Mouse (Mus musculus) liver, embryonic 13.5 days (tissue): ENCODE data around the gene Dok7. TPM values are rescaled to one million over a fixed set of nuclear protein-coding genes. Genes with fewer than 3 reads are reported as not detected.

Source experiments
- ATAC-seq: fragments of 200-750 bp; cut with Nextera tagmentation; 2 replicates; pipeline ENCODE4 v1.8.0; 2017; ENCODE audit warnings: low read depth, mild to moderate bottlenecking, moderate number of reproducible peaks, moderate library complexity
- DNase-seq: peaks from one replicate; pipeline ENCODE4 v3.0.0; 2022
- H3K27ac ChIP-seq: fragments of 300-500 bp; sonication (generic); 2 replicates; pipeline ENCODE4 v1.5.1; 2015; ENCODE audit warnings: moderate library complexity, mild to moderate bottlenecking, inconsistent platforms
- H3K27me3 ChIP-seq: fragments of 300-500 bp; sonication (generic); 2 replicates; pipeline ENCODE4 v1.6.1; 2015; ENCODE audit warnings: mild to moderate bottlenecking, inconsistent platforms
- H3K36me3 ChIP-seq: fragments of 300-500 bp; sonication (generic); 2 replicates; pipeline ENCODE4 v1.6.1; 2015; ENCODE audit warnings: mild to moderate bottlenecking, inconsistent platforms
- H3K4me1 ChIP-seq: fragments of 300-500 bp; sonication (generic); replicated peaks from 2 replicates; pipeline ENCODE4 v1.6.1; 2015; ENCODE audit warnings: inconsistent platforms
- H3K4me2 ChIP-seq: fragments of 300-500 bp; sonication (generic); 2 replicates; pipeline ENCODE4 v1.6.1; 2015; ENCODE audit warnings: inconsistent platforms, mild to moderate bottlenecking, moderate library complexity
- H3K4me3 ChIP-seq: fragments of 300-500 bp; sonication (generic); replicated peaks from 2 replicates; pipeline ENCODE4 v1.5.1; 2015; ENCODE audit warnings: mild to moderate bottlenecking, inconsistent platforms
- H3K9ac ChIP-seq: fragments of 300-500 bp; sonication (generic); 2 replicates; pipeline ENCODE4 v1.6.1; 2015; ENCODE audit warnings: mild to moderate bottlenecking, inconsistent platforms
- H3K9me3 ChIP-seq: fragments of 300-500 bp; sonication (generic); replicated peaks from 2 replicates; pipeline ENCODE4 v1.6.1; 2016; ENCODE audit warnings: inconsistent platforms
- WGBS: fragments of 180-500 bp; shearing (Covaris S2); methylation state at CpG from one replicate; pipeline ENCODE4 v1.1.7; 2015; ENCODE audit not compliant: insufficient replicate concordance; 5-methylcytosine and 5-hydroxymethylcytosine counted together
- polyA plus RNA-seq: library from polyadenylated mRNA; unstranded; fragments of >200 nt; fragmentation: Nextera tagmentation; extraction: Ambion mirVana; gene quantifications from 2 replicates; pipeline ENCODE4 v1.2.1, GENCODE M21; 2015

Dok7 gene
- polyA plus RNA-seq, 1 experiment from 2014 or later, result 0.16 TPM

DNA sequence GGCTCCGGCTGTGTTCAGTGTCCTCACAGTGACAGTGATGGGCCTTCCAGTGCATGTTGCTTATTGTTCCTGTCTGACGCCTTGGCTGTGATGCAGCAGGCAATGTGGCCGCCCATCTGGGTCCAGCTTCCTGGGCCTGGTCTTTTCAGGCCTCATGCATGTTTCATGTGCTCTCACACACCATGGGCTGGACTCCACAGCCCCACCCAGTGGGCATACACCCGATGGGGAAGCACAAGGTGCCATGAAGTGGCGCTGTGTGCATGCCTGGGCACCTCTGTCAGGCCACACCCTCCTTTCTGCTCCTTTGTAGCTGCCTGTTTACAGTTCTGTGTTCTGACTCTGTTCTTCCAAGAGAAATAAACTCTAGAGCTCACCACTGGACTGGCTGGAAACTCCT lies 23.5 kb upstream of the Dok7 start:
- Histone ChIP-seq H3K4me2 (no peak overlapping the region), H3K4me3 (no peak overlapping the region), H3K4me1 (peaks cover 79% of the 10 kb centered on the region), H3K36me3 (peaks cover 64% of the 10 kb centered on the region), H3K27ac (no peak overlapping the region), H3K9me3 (no peaks in the 10 kb centered on the region), H3K27me3 (no peaks in the 10 kb centered on the region), H3K9ac (no peak overlapping the region)
- ATAC-seq (no peak), DNase-seq (no peak)
- 65% methylated on average over 5 of the region's 5 CpGs for WGBS

DNA sequence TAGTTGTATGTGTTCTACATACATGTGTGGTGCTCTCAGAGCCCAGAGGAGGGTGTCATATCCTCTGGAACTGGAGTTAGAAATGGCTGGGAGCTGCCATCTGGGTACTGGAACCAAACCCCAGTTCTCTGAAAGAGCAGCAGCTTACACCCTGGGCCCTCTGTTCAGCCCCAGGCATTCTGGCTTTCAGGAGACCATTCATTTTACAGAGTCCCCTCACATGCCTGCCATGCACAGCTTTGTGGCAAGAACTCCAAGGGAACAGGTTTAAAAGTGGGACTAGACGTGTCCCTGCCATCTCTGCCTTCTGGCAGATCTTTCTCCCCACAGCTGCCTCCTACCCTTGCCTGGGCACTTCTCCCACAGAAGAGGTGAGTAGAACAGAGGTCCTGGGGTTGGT lies 22.9 kb upstream of the Dok7 start:
- Histone ChIP-seq H3K4me1 (peaks cover 77% of the 10 kb centered on the region), H3K4me2 (0 out of 2 replicates have a peak overlapping the region, but pooled peaks have one; percentile 8), H3K9ac (peak overlapping the region; percentile 26; the same call in 1 of the 2 replicates), H3K36me3 (peaks cover 58% of the 10 kb centered on the region), H3K9me3 (no peaks in the 10 kb centered on the region), H3K4me3 (no peak overlapping the region), H3K27me3 (no peaks in the 10 kb centered on the region; the same call in 1 of the 2 replicates), H3K27ac (peak overlapping the region; percentile 50)
- WGBS, result 55% methylated on average over 1 of the region's 1 CpGs
- DNase-seq (no peak), ATAC-seq (no peak)

DNA sequence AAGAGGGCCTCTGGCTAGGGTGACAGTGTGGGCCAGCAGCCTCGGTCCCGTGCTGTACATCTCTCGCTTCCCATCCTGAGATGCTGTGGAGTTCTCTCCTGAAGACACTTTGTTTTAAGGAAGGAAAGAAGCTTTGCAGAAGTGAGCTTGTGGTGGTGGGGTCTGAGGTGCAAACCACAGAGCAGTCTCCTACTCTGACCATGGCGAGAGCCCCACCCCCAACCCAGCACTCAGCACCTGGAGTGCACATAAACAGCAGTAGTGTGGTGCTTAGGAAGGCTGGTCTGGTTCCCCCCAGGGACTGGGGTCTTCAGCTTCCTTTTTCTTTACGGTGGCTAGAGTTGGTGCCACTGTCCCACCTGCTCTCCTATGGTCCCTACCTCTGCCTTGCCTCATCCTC lies 21.4 kb upstream of the Dok7 start:
- H3K9ac ChIP-seq, result peak overlapping the region; percentile 44; the same call in 1 of the 2 replicates
- peaks cover 69% of the 10 kb centered on the region for H3K4me1 ChIP-seq
- H3K4me3 ChIP-seq, result no peak overlapping the region
- 36% methylated on average over 5 of the region's 5 CpGs for WGBS
- H3K9me3 ChIP-seq, result no peaks in the 10 kb centered on the region
- H3K4me2 ChIP-seq, result no peak overlapping the region
- peak overlapping the region; percentile 72 for H3K27ac ChIP-seq
- ATAC-seq, result no peak
- no peak for DNase-seq
- H3K36me3 ChIP-seq, result peaks cover 43% of the 10 kb centered on the region
- no peaks in the 10 kb centered on the region; the same call in 1 of the 2 replicates for H3K27me3 ChIP-seq

DNA sequence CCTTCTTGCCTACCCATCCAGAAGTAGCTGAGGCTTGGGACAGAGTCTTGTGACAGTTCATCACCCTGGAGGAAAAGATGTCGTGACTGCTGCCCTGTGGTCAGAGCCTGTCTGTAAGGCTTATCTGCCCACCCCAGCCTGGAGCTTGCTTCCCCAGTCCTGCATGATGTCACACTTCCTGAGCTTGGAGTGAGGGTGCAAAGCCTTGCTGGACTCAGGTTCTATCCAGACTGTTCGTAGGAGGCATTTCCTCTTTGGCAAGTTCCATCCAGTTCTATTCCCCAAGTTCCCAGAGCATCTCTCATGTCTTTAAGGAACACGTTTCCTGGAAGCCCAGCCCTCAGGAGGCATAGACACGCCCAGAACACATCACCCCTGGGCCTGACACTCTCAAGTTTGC lies 20.8 kb upstream of the Dok7 start:
- Histone ChIP-seq H3K9ac (peak overlapping the region; percentile 44; the same call in 1 of the 2 replicates), H3K4me1 (peaks cover 74% of the 10 kb centered on the region), H3K27ac (peak overlapping the region; percentile 72), H3K4me3 (no peak overlapping the region), H3K9me3 (no peaks in the 10 kb centered on the region), H3K36me3 (peaks cover 37% of the 10 kb centered on the region), H3K4me2 (no peak overlapping the region), H3K27me3 (no peaks in the 10 kb centered on the region; the same call in 1 of the 2 replicates)
- ATAC-seq, result peak; percentile 68
- DNase-seq, result peak; percentile 69
- WGBS, result 12% methylated on average over 4 of the region's 4 CpGs

DNA sequence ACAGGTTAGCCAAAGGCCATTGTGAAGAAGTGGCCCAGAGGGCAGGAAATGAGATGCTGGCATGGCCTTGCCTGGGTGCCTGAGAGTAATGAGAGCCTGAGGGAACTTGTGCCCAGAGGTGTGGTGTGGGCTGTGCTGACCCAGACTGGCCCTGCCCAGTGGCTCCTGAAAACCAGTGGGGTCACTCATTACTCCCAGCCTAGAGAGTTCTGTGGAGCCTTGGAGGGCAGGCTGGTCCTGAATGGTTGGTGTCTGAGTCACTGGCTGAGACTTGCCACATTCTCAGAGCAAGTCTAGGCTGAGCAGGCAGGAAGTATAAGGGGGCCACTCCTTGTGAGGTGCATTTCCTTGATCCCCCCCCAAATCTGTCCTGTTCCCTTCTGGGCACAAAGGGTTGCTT lies 19.1 kb upstream of the Dok7 start:
- Histone ChIP-seq H3K4me2 (no peak overlapping the region), H3K27ac (no peak overlapping the region), H3K4me3 (no peak overlapping the region), H3K9ac (no peak overlapping the region), H3K36me3 (peaks cover 20% of the 10 kb centered on the region), H3K4me1 (peaks cover 77% of the 10 kb centered on the region), H3K27me3 (no peaks in the 10 kb centered on the region; the same call in 1 of the 2 replicates), H3K9me3 (no peaks in the 10 kb centered on the region)
- no peak for ATAC-seq
- no peak for DNase-seq

DNA sequence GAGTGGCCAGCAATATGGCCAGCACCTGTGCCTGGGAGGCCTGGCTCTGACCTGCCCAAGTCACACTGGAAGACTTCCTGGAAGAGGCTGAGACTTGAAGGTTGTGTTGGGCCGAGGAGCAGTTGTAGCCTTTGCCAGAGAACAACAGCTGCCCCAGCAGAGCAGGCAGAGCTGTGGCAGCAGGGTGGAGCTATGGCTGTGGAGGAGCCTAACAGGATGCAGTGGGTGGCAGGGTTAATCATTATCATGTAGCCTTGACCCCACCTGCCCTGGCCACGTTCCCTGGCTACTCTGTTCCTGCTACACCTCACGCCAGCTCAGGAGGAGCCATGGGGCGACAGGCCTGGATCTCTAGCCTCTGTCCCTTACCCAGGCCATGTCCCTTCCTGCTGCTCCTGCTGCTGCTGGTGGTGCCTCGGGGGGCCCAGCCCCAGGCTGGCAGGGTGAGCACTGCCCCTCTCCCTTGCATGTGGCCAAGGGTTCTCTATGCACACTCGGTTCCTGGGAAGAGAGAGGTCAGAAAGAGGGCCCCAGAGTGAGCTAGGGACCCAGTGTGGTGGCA lies 15.2 kb upstream of the Dok7 start, which contains the start of gene Hgfac:
Gene Hgfac, plus strand, starts transcription at position 242 of the 562 bp plus-strand sequence.
- peak within 1 kb of the TSS; percentile 50 for H3K4me2 ChIP-seq
- H3K27ac ChIP-seq, result peak within 1 kb of the TSS; percentile 76
- H3K4me1 ChIP-seq, result peaks cover 50% of the 10 kb centered on the region
- DNase-seq (no peak), ATAC-seq (peak; percentile 72)
- no peaks in the 10 kb centered on the region; the same call in 1 of the 2 replicates for H3K27me3 ChIP-seq
- H3K9me3 ChIP-seq, result no peaks in the 10 kb centered on the region
- peak within 1 kb of the TSS; percentile 40 for H3K4me3 ChIP-seq
- 35% methylated on average over 6 of the region's 6 CpGs for WGBS
- peaks cover 10% of the 10 kb centered on the region; the same call in 1 of the 2 replicates for H3K36me3 ChIP-seq
- peak within 1 kb of the TSS; percentile 59 for H3K9ac ChIP-seq

DNA sequence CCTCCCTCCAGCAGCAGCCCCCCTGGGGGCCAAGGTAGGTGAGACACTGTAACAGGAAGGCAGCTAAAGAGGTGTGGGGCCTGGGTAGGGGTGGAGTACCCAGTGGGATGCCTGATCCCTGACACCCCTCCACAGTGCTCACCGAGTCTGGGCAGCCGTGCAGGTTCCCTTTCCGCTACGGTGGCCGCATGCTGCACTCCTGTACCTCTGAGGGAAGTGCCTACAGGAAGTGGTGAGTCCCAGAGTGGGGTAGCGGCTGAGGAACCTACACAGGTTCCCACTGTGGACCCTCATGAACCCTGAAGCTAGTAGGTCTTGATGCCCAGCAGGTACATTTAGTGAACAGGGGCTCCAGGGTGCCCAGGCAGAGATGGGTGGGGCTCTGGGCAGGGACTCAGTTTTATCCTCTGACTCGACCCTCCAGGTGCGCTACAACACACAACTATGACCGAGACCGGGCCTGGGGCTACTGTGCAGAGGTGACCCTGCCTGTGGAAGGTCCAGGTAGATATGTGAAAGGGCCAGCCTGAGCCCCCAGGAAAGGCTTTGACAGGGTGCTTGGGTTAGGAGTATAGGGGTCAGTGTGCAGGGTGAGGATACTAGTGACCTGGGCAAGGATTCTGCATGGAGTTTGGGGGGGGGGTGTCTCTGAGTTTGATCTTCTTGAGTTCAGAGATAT lies 14.0 kb upstream of the Dok7 start:
- 31% methylated on average over 10 of the region's 10 CpGs for WGBS
- Histone ChIP-seq H3K4me3 (peak overlapping the region; percentile 40), H3K4me2 (peak overlapping the region; percentile 50), H3K36me3 (peaks cover 10% of the 10 kb centered on the region; the same call in 1 of the 2 replicates), H3K27me3 (peaks cover 5% of the 10 kb centered on the region; the same call in 1 of the 2 replicates), H3K4me1 (peaks cover 46% of the 10 kb centered on the region), H3K9ac (peak overlapping the region; percentile 59; the same call in 1 of the 2 replicates), H3K27ac (peak overlapping the region; percentile 76), H3K9me3 (no peaks in the 10 kb centered on the region)
- DNase-seq, result no peak
- ATAC-seq, result 0 out of 2 replicates have a peak, but pooled peaks have one; percentile 0

DNA sequence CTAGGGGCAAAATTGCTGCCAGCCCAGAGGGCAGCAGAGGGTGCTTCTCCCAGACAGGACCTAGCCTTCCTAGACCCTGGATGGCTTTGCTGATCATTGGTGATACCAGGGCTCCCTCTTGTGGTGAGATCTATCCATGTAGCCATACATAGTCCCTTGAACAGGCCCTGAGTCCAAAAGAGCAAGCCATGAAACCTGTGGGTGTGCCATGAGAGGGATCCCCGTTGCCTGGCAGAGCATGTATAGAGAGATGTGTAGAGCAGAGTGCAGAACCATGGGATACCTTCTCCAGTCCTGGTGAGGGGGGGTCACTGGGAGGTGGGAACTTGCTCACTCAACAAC lies 13.5 kb upstream of the Dok7 start:
- peak; percentile 56 for ATAC-seq
- Histone ChIP-seq H3K4me2 (peak overlapping the region; percentile 50), H3K4me3 (peak overlapping the region; percentile 40; the same call in 1 of the 2 replicates), H3K27me3 (peaks cover 5% of the 10 kb centered on the region; the same call in 1 of the 2 replicates), H3K36me3 (peaks cover 10% of the 10 kb centered on the region; the same call in 1 of the 2 replicates), H3K27ac (no peak overlapping the region), H3K4me1 (peaks cover 41% of the 10 kb centered on the region), H3K9me3 (no peaks in the 10 kb centered on the region), H3K9ac (no peak overlapping the region)
- peak; percentile 66 for DNase-seq
- 3% methylated on average over 1 of the region's 1 CpGs for WGBS

DNA sequence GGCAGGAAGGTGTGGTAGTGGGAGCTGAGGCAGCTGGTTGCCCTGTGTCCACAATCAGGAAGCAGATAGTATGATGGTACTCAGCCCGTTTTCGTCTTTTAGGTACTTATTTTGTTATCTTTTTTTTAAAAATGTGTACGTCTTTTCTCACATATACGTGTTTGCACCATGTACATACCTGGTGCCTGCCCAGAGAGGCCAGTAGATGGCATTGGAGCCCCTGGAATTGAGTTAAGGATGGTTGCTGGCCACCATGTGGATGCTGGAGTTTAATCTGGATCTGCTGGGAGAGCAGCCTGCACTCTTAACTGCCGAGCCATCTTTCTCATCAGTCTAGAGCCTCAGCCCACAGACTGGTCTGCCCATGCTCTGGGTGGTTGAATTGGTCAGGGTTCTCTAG lies 6.0 kb upstream of the Dok7 start:
- H3K9ac ChIP-seq, result no peak overlapping the region
- no peaks in the 10 kb centered on the region for H3K9me3 ChIP-seq
- 0 out of 2 replicates have a peak, but pooled peaks cover 4% of the 10 kb centered on the region for H3K4me1 ChIP-seq
- no peak for DNase-seq
- peaks cover 37% of the 10 kb centered on the region for H3K27me3 ChIP-seq
- no peak overlapping the region for H3K4me3 ChIP-seq
- H3K27ac ChIP-seq, result no peak overlapping the region
- no peak overlapping the region for H3K4me2 ChIP-seq
- no peak for ATAC-seq
- H3K36me3 ChIP-seq, result peaks cover 4% of the 10 kb centered on the region; the same call in 1 of the 2 replicates
- WGBS, result 48% methylated on average over 5 of the region's 5 CpGs

DNA sequence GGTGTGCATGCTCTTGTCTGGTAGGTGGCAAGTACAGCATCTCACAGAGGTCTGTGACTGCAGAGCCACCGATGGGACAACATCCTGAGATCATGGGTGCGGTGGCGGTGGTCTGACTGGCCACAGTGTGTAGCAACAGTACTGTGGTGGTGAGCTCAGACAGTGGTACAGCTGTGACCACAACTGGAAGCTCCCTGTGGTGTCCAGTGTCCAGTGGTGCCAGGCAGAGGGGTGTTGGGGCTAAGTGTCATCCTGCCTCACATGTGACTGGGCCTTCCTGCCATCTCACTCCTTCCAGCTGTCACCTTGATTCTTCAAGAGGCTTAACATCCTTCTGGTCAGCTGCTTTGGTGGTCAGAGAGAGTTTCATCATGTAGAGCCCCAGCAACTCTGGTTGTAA lies 1.9 kb upstream of the Dok7 start:
- no peak overlapping the region for H3K27ac ChIP-seq
- no peaks in the 10 kb centered on the region for H3K36me3 ChIP-seq
- no peaks in the 10 kb centered on the region for H3K9me3 ChIP-seq
- no peak overlapping the region for H3K4me3 ChIP-seq
- peaks cover 65% of the 10 kb centered on the region for H3K27me3 ChIP-seq
- no peak overlapping the region for H3K9ac ChIP-seq
- ATAC-seq (no peak; the same call in 1 of the 2 replicates), DNase-seq (no peak)
- WGBS, result 63% methylated on average over 3 of the region's 3 CpGs
- H3K4me1 ChIP-seq, result peaks cover 11% of the 10 kb centered on the region; the same call in 1 of the 2 replicates
- no peak overlapping the region for H3K4me2 ChIP-seq

DNA sequence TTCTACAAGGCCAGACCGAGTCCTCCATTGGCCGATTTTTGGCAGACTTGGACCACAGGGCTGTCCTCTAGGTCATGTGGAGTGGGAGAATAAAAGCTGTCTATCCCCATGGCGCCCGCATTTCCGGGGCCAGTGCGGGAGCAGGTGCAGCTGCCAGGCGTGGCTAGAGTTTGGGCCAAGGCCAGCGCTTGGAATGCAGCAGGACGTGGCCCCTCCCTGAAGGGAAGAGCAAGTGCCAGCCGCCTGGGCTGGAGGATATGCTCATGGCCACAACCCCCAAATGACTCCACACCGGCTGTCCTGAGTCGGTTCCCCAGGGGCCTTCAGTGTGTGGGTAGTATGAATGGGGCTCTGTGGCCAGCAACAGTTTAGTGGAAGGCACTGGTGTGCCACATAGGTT lies 1.5 kb upstream of the Dok7 start:
- ATAC-seq, result no peak
- Histone ChIP-seq H3K27ac (no peak overlapping the region), H3K36me3 (no peaks in the 10 kb centered on the region), H3K4me1 (peaks cover 11% of the 10 kb centered on the region; the same call in 1 of the 2 replicates), H3K9ac (no peak overlapping the region), H3K27me3 (peaks cover 69% of the 10 kb centered on the region), H3K4me2 (no peak overlapping the region), H3K4me3 (no peak overlapping the region), H3K9me3 (no peaks in the 10 kb centered on the region)
- no peak for DNase-seq
- WGBS, result 57% methylated on average over 12 of the region's 12 CpGs
